Mouse (Mus musculus): ENCODE measurements around the gene Rln3.

DNA sequence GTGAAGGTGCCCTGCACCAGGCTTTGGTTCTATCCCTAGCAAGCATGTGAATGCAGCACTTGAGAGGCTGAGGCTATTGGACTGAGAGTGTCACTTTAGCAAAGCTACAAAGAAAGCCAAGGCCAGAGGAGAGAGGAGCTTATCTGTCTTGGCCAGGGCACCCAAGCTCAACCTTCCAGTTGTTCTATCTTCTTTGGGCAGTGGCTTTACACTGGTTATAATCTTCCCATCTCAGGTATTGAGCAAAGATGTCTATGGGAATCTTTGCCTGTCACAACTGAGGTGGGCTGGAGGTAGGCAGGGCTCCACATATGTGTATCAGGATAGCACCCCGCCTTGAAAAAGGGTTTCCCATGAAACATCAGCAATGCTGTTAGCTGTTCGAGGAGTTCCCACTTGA is 15.4 kb upstream of the Rln3 start:
- TF ChIP-seq GATA1 (IDR thresholded peaks at IDR 0.05; ENCODE audit: borderline replicate concordance, low read length) (no peak), FLI1 (IDR thresholded peaks at IDR 0.05; ENCODE audit: low read length) (no peak)

All from megakaryocyte, embryonic 14.5 days (primary cell).